Mouse (Mus musculus) gastrocnemius, adult 2 months (tissue): ENCODE results near the gene Tex9. TPM values are rescaled to one million over a fixed set of nuclear protein-coding genes. Genes with fewer than 3 reads are reported as not detected.
A peak's percentile ranks its signal among the peaks of the same experiment; 100 is the strongest.
"Not testable (repeated sequence)": the region's sequence is repeated elsewhere in the genome, so short reads cannot be mapped to it uniquely, and the experiment has no call there.

Experiments
- DNase-seq: peaks from one replicate; pipeline ENCODE4 v3.0.0; 2022
- H3K27ac ChIP-seq: fragments of 200-600 bp; 2 replicates; pipeline ENCODE4 v1.8.1; 2022; ENCODE audit warnings: mild to moderate bottlenecking
- H3K4me3 ChIP-seq: fragments of 200-600 bp; 2 replicates; pipeline ENCODE4 v1.8.1; 2022; ENCODE audit warnings: mild to moderate bottlenecking, moderate library complexity
- CTCF ChIP-seq: fragments of 200-600 bp; IDR thresholded peaks from 2 replicates; pipeline ENCODE4 v1.8.1; 2022; ENCODE audit warnings: antibody characterized with exemption, mild to moderate bottlenecking, moderate library complexity
- intact Hi-C: fragments of 180-260 bp; cut with DNase I; formaldehyde crosslinking; loops from one replicate; pipeline ENCODE4 v1.15.1; 2025
- total RNA-seq, 2 experiments: library from RNA; stranded (reverse); gene quantifications; 2 replicates each; pipeline ENCODE4 v1.2.3; 2021

Tex9 gene
- total RNA-seq, 2 experiments from 2014 or later: 1.8 TPM

DNA sequence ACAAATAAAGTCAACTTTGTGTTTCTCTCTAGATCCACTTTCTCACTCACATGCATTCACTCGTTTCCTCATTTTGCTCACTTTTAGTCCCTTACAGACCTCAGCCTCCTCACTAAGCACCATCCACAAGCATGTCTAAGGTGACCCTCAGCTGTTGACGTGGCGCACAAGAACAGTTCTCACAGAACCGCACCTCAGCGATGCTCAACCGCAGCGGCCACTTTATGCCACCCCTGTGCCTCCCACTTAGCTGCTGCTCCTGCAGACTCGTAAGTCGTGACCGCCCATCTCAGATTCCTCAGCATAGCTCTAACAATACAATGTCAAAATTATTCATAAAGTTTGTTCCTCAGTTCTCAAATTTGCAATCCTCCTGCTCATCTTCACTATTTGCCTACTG lies 23.4 kb downstream of the Tex9 start:
- peak overlapping the region; percentile 85 for H3K27ac ChIP-seq
- H3K4me3 ChIP-seq: no peak overlapping the region
- TF ChIP-seq CTCF: no peak
- intact Hi-C loops: no loop called here
- DNase-seq: no peak

DNA sequence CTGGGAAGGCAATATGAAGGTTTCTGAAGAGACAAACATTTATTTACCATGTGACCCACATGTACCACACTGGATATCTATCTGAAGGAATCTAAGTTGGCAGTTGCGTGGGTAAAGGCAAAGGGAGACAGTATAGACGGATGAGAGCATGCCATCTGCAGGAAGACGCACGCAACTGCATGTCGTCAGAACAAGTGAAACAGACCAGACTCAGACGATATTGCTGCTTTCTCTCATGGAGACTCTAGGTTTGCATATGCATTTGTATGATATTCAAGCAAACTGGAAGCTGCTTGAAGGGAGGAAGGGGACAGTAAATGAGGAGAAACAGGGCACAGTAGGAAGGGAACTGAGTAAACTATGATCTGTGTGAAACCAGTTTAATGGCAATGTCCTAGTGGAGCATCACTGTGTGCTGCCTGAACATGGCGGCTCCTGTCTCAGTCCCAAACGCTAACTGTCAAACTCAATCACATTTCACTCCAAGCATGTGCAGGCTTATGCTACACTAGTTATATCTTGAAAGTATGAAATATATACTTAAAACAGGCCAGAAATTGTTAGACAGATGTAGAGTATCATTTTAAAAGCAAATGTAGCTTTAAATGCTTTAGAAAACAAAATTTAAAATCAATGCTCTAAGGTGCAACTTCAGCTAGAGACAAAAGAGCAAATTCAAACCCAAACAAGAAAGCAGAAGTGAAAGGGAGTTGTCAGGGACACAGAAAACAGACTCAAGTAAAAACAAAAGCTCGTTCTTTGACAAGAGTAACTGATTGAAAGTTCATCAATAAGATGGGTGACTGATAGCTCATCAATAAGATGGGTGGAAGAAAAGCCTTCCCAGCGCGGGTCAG lies 24.2 kb downstream of the Tex9 start:
- intact Hi-C loops: no loop called here
- no peak overlapping the region; the same call in 1 of the 2 replicates for H3K4me3 ChIP-seq
- no peak overlapping the region for H3K27ac ChIP-seq
- DNase-seq: peak; percentile 43
- TF ChIP-seq CTCF: peak; percentile 66

DNA sequence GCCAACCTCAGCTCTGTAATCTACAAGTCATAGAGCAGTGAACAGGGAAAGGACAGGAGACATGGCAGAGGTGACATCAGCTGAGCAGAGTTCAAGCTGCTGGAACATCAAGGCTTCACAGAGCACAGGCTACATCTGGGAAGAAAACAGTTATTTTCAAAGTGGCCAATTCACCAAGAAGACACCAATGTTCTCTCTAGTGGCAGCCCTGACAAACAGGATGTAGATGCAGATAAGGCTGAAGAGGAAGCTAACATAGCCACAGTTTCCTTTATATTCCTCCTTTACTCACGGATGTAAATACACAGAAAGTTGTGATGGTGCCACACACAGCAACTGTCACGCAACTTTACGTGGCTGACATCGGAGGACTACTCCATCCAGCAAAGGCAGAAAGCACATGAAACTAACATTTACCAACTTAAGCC lies 26.2 kb downstream of the Tex9 start:
- intact Hi-C loops: no loop called here
- no peak overlapping the region for H3K27ac ChIP-seq
- H3K4me3 ChIP-seq: no peak overlapping the region
- TF ChIP-seq CTCF: no peak
- no peak for DNase-seq

GRCm38 (mm10) chr9:72464806-72465205 lies 27.2 kb downstream of the Tex9 start:
- TF ChIP-seq CTCF: no peak
- no peak for DNase-seq
- no peak overlapping the region for H3K4me3 ChIP-seq
- intact Hi-C loops: no loop called here
- H3K27ac ChIP-seq: no peak overlapping the region

- Histone ChIP-seq H3K4me3 (no peak overlapping the region), H3K27ac (no peak overlapping the region)
- DNase-seq: no peak
- no peak for TF ChIP-seq CTCF
- intact Hi-C loops: no loop called here
Observed at GRCm38 (mm10) chr9:72462427-72462826, 29.6 kb downstream of the Tex9 start.

- DNase-seq: no peak
- intact Hi-C loops: no loop called here
- Histone ChIP-seq H3K27ac (no peak overlapping the region), H3K4me3 (no peak overlapping the region)
- TF ChIP-seq CTCF: no peak
Observed at GRCm38 (mm10) chr9:72460767-72461166, 31.2 kb downstream of the Tex9 start.

DNA sequence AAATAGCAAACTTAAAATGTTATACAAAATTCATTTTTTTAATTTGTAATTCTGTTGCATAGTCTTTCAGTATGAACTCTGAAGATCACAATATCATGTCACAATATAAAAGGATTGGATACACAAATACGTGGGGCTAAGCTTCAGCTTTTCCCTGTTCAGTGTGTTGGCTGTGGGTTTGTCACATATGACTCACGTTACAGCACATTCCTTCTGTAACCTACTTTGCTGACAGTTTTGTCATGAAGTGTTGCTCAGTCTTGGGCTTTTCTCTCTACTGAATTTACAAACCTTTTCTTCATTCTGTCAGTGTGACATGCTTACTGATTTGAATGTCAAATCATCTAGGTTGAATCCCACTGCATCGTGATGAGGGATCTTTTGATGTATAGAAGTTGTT lies 32.3 kb downstream of the Tex9 start:
- no peak for TF ChIP-seq CTCF
- no peak overlapping the region for H3K27ac ChIP-seq
- no peak for DNase-seq
- intact Hi-C loops: loop anchor here (5.0 to 10.0 kb wide), 4 partner anchors 73 to 425 kb away; partner anchors contain the start of genes Nedd4 and Rfx7
- no peak overlapping the region for H3K4me3 ChIP-seq

DNA sequence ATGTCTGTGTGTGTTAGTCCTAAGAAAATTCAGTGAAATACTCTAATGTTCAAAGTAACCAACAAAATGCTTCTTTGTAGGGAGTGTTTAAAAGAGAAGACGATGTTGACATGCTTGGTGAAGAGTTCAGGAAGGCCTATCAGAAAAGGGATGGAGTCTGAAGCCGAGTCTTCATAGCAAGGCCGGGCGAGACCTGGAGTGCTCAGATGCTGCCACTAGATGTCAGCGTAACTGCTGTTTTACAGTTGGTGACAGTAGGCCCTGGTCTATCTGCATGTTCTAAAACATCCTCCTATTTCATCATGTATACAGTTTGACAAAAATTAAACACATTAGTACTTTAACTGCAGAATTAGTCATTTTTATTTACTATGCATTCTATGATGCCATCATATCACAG lies 33.8 kb downstream of the Tex9 start:
- peak; percentile 75 for DNase-seq
- intact Hi-C loops: loop anchor here (5.0 to 10.0 kb wide), 4 partner anchors 74 to 427 kb away; partner anchors contain the start of genes Nedd4 and Rfx7
- TF ChIP-seq CTCF: peak; percentile 92
- H3K27ac ChIP-seq: no peak overlapping the region
- no peak overlapping the region for H3K4me3 ChIP-seq

DNA sequence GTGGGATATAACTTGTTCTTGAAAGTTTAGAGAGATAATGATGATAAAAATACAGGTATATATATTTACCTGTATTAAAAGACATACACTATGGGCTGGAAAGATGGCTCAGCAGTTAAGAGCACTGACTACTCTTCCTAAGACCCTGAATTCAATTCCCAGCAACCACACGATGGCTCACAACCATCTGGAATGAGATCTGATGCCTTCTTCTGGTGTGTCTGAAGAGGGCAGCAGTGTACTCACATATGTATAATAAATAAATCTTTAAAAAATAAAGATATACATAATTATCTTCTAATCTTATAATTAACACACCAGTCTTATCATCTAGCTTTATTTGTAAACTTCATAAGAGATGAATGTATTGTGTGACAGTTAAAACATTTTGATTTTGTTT lies 35.6 kb downstream of the Tex9 start:
- DNase-seq: no peak
- intact Hi-C loops: loop anchor here (5.0 to 10.0 kb wide), 4 partner anchors 76 to 428 kb away; partner anchors contain the start of genes Nedd4 and Rfx7
- no peak overlapping the region for H3K27ac ChIP-seq
- TF ChIP-seq CTCF: peak; percentile 6; the same call in 1 of the 2 replicates
- no peak overlapping the region for H3K4me3 ChIP-seq

DNA sequence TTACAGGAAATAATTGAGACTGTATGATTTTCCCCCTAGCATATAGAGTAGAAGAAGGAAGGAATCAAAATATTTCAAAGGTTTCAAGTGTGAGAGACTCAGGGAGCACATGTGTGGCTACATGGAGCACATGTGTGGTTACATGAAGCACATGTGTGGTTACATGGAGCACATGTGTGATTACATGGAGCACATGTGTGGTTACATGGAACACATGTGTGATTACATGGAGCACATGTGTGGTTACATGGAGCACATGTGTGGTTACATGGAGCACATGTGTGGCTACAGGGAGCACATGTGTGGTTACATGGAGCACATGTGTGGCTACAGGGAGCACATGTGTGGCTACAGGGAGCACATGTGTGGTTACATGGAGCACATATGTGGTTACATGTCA lies 37.7 kb downstream of the Tex9 start:
- H3K4me3 ChIP-seq, DNase-seq, H3K27ac ChIP-seq: not testable (repeated sequence)
- intact Hi-C loops: loop anchor here (10.0 kb wide), 2 partner anchors 211 to 431 kb away; partner anchors contain the start of gene Nedd4

DNA sequence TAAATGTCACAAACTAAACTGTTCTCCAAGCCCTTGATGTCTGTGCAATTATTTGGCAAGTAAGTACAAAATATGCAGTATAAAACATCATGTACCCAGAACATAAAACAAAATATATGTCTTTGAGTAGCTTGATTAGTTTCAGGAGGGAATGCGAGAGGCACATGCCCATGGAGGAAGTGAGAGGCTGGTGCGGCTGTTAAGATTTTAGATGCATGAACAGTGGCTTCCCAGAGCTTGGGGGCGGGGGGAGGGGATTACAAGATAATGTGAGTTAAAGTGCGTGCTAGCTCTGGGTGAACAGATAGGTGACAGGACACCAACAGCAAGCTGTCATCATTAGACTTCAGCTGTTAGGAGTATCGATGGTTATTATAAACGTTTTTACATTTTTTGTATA lies 40.9 kb downstream of the Tex9 start:
- intact Hi-C loops: loop anchor here (10.0 kb wide), 2 partner anchors 214 to 434 kb away; partner anchors contain the start of gene Nedd4
- H3K27ac ChIP-seq: no peak overlapping the region
- DNase-seq: no peak

GRCm38 (mm10) chr9:72450363-72450762 lies 41.6 kb downstream of the Tex9 start:
- intact Hi-C loops: loop anchor here (10.0 kb wide), 2 partner anchors 214 to 434 kb away; partner anchors contain the start of gene Nedd4
- H3K27ac ChIP-seq: no peak overlapping the region
- TF ChIP-seq CTCF: no peak
- no peak for DNase-seq
- H3K4me3 ChIP-seq: no peak overlapping the region

More for the DNA sequence above, 40.9 kb downstream of the Tex9 start:
- no peak for TF ChIP-seq CTCF
- no peak overlapping the region for H3K4me3 ChIP-seq

GRCm38 (mm10) chr9:72449841-72450240 lies 42.2 kb downstream of the Tex9 start:
- Histone ChIP-seq H3K27ac (peak overlapping the region; percentile 77), H3K4me3 (peak overlapping the region; percentile 80)
- TF ChIP-seq CTCF: no peak
- intact Hi-C loops: loop anchor here (10.0 kb wide), 2 partner anchors 215 to 435 kb away; partner anchors contain the start of gene Nedd4
- no peak for DNase-seq
